Mouse (Mus musculus): ENCODE results near the gene Olfr574. TPM values are rescaled to one million over a fixed set of nuclear protein-coding genes. Genes with fewer than 3 reads are reported as not detected.

The Olfr574 gene
- polyA plus RNA-seq, 1 experiment from 2014 or later = not detected

- no peak for ATAC-seq
- Histone ChIP-seq H3K27me3 (replicated peaks) (no peaks in the 10 kb centered on the region), H3K4me1 (replicated peaks) (no peaks in the 10 kb centered on the region), H3K4me3 (replicated peaks) (no peak overlapping the region), H3K27ac (no peak overlapping the region), H3K36me3 (no peaks in the 10 kb centered on the region), H3K9ac (no peak overlapping the region), H3K4me2 (replicated peaks) (no peak overlapping the region), H3K9me3 (no peaks in the 10 kb centered on the region)
- 47% methylated on average over 1 of the region's 1 CpGs for WGBS
These were observed 26.1 kb downstream of the Olfr574 start for GRCm38 (mm10) chr7:102974399-102974798.

GRCm38 (mm10) chr7:102975843-102976242 is 27.6 kb downstream of the Olfr574 start, which contains the start of gene Olfr577:
TSS of gene Olfr577 (minus strand) at chr7:102975943.
- Histone ChIP-seq H3K4me1 (replicated peaks) (no peaks in the 10 kb centered on the region), H3K27ac (no peak within 1 kb of the TSS), H3K36me3 (no peaks in the 10 kb centered on the region), H3K9me3 (no peaks in the 10 kb centered on the region), H3K4me3 (replicated peaks) (no peak within 1 kb of the TSS), H3K27me3 (replicated peaks) (no peaks in the 10 kb centered on the region), H3K9ac (no peak within 1 kb of the TSS), H3K4me2 (replicated peaks) (no peak within 1 kb of the TSS)
- no peak for ATAC-seq
- WGBS = 75% methylated on average over 2 of the region's 2 CpGs

- Histone ChIP-seq H3K4me3 (replicated peaks) (no peak within 1 kb of the TSS), H3K4me2 (replicated peaks) (no peak within 1 kb of the TSS), H3K27me3 (replicated peaks) (no peaks in the 10 kb centered on the region), H3K4me1 (replicated peaks) (no peaks in the 10 kb centered on the region), H3K27ac (no peak within 1 kb of the TSS), H3K9me3 (no peaks in the 10 kb centered on the region), H3K36me3 (no peaks in the 10 kb centered on the region), H3K9ac (no peak within 1 kb of the TSS)
- ATAC-seq = no peak
- 60% methylated on average over 3 of the region's 3 CpGs for WGBS
These were observed 41.0 kb downstream of the Olfr574 start, which contains the start of gene Olfr578 for GRCm38 (mm10) chr7:102989224-102989623. TSS of gene Olfr578 (minus strand) at chr7:102989324.

Other genes with a start within 250 kb of the Olfr574 start
- gene Olfr558, start 246.3 kb upstream of the Olfr574 start, polyA plus RNA-seq (2015; fragmentation: Nextera tagmentation; extraction: Ambion mirVana) = 0.20 and 0.28 TPM in 2 replicates
- gene Olfr33, start 229.4 kb upstream of the Olfr574 start, polyA plus RNA-seq (2015; fragmentation: Nextera tagmentation; extraction: Ambion mirVana) = not detected in 2 replicates
- gene Olfr559, start 221.0 kb upstream of the Olfr574 start, polyA plus RNA-seq (2015; fragmentation: Nextera tagmentation; extraction: Ambion mirVana) = not detected in 2 replicates
- gene Olfr560, start 189.1 kb upstream of the Olfr574 start, polyA plus RNA-seq (2015; fragmentation: Nextera tagmentation; extraction: Ambion mirVana) = not detected in 2 replicates
- 0.40 and 0.55 TPM in 2 replicates for gene Olfr78, start 189.0 kb upstream of the Olfr574 start, polyA plus RNA-seq (2015; fragmentation: Nextera tagmentation; extraction: Ambion mirVana)
- gene Olfr561, start 177.2 kb upstream of the Olfr574 start, polyA plus RNA-seq (2015; fragmentation: Nextera tagmentation; extraction: Ambion mirVana) = not detected in 2 replicates
- gene Olfr564, start 145.0 kb upstream of the Olfr574 start, polyA plus RNA-seq (2015; fragmentation: Nextera tagmentation; extraction: Ambion mirVana) = not detected in 2 replicates
- gene Olfr566, start 89.7 kb upstream of the Olfr574 start, polyA plus RNA-seq (2015; fragmentation: Nextera tagmentation; extraction: Ambion mirVana) = not detected in 2 replicates
- not detected in 2 replicates for gene Olfr568, start 71.3 kb upstream of the Olfr574 start, polyA plus RNA-seq (2015; fragmentation: Nextera tagmentation; extraction: Ambion mirVana)
- gene Olfr569, start 57.6 kb upstream of the Olfr574 start, polyA plus RNA-seq (2015; fragmentation: Nextera tagmentation; extraction: Ambion mirVana) = not detected in 2 replicates
- gene Olfr570, start 53.9 kb upstream of the Olfr574 start, polyA plus RNA-seq (2015; fragmentation: Nextera tagmentation; extraction: Ambion mirVana) = not detected in 2 replicates
- not detected in 2 replicates for gene Olfr571, start 30.9 kb upstream of the Olfr574 start, polyA plus RNA-seq (2015; fragmentation: Nextera tagmentation; extraction: Ambion mirVana)
- not detected in 2 replicates for gene Olfr572, start 24.1 kb upstream of the Olfr574 start, polyA plus RNA-seq (2015; fragmentation: Nextera tagmentation; extraction: Ambion mirVana)
- not detected in 2 replicates for gene Olfr573-ps1, start 5.9 kb upstream of the Olfr574 start, polyA plus RNA-seq (2015; fragmentation: Nextera tagmentation; extraction: Ambion mirVana)
- gene Olfr575, start 10.3 kb downstream of the Olfr574 start, polyA plus RNA-seq (2015; fragmentation: Nextera tagmentation; extraction: Ambion mirVana) = not detected in 2 replicates
- gene Olfr576, start 14.2 kb downstream of the Olfr574 start, polyA plus RNA-seq (2015; fragmentation: Nextera tagmentation; extraction: Ambion mirVana) = not detected in 2 replicates
- gene Olfr577, start 27.5 kb downstream of the Olfr574 start, polyA plus RNA-seq (2015; fragmentation: Nextera tagmentation; extraction: Ambion mirVana) = not detected in 2 replicates
- gene Olfr578, start 40.9 kb downstream of the Olfr574 start, polyA plus RNA-seq (2015; fragmentation: Nextera tagmentation; extraction: Ambion mirVana) = not detected in 2 replicates
- not detected in 2 replicates for gene Olfr582, start 89.6 kb downstream of the Olfr574 start, polyA plus RNA-seq (2015; fragmentation: Nextera tagmentation; extraction: Ambion mirVana)
- not detected in 2 replicates for gene Olfr583, start 102.8 kb downstream of the Olfr574 start, polyA plus RNA-seq (2015; fragmentation: Nextera tagmentation; extraction: Ambion mirVana)
- not detected in 2 replicates for gene Olfr584, start 133.4 kb downstream of the Olfr574 start, polyA plus RNA-seq (2015; fragmentation: Nextera tagmentation; extraction: Ambion mirVana)
- not detected in 2 replicates for gene Olfr585, start 149.3 kb downstream of the Olfr574 start, polyA plus RNA-seq (2015; fragmentation: Nextera tagmentation; extraction: Ambion mirVana)
- not detected in 2 replicates for gene Olfr586, start 177.2 kb downstream of the Olfr574 start, polyA plus RNA-seq (2015; fragmentation: Nextera tagmentation; extraction: Ambion mirVana)
- not detected in 2 replicates for gene Olfr588-ps1, start 192.4 kb downstream of the Olfr574 start, polyA plus RNA-seq (2015; fragmentation: Nextera tagmentation; extraction: Ambion mirVana)
- gene Olfr589, start 207.9 kb downstream of the Olfr574 start, polyA plus RNA-seq (2015; fragmentation: Nextera tagmentation; extraction: Ambion mirVana) = not detected in 2 replicates
- not detected in 2 replicates for gene Olfr591, start 229.9 kb downstream of the Olfr574 start, polyA plus RNA-seq (2015; fragmentation: Nextera tagmentation; extraction: Ambion mirVana)
- gene Olfr592, start 236.3 kb downstream of the Olfr574 start, polyA plus RNA-seq (2015; fragmentation: Nextera tagmentation; extraction: Ambion mirVana) = not detected in 2 replicates